Mouse (Mus musculus): ENCODE data around the gene Sf1. TPM values are rescaled to one million over a fixed set of nuclear protein-coding genes. Genes with fewer than 3 reads are reported as not detected.

Sf1 gene
- total and polyA plus RNA-seq, 2 experiments from 2014 or later: 102 to 113 TPM

DNA sequence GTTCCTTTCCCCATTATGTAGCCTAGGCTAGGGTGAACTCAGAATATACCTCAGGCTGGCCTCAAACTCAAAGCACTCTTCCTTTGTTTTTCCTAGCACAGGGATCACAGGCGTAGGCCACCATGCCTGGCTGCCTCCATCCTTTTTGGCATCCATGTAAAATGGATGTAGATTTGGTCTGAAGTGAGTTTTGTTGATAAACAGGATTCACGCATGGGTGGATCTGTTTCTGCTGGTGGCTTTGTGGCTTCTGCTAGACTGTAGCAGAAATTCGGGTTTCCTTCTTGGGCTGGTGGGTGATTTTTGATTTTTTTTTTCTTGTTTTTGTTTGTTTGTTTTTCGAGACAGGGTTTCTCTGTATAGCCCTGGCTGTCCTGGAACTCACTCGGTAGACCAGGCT is 46.4 kb downstream of the Sf1 start:
- H3K4me3 ChIP-seq (ENCODE audit: low read depth, low read length): no peak overlapping the region
- no peak for ATAC-seq
- H3K36me3 ChIP-seq (ENCODE audit: insufficient read depth): no peaks in the 10 kb centered on the region; the same call in 1 of the 2 replicates
- no peak overlapping the region for H3K4me2 ChIP-seq (ENCODE audit: low read depth)
- no peak for TF ChIP-seq CTCF (IDR thresholded peaks at IDR 0.05; ENCODE audit: low read depth)
- no peaks in the 10 kb centered on the region for H3K9me3 ChIP-seq (ENCODE audit: low read length)
- H3K27ac ChIP-seq (ENCODE audit: low read depth, low read length): no peak overlapping the region
- no peaks in the 10 kb centered on the region for H3K27me3 ChIP-seq (ENCODE audit: insufficient read depth, low read length)
- no peaks in the 10 kb centered on the region for H3K4me1 ChIP-seq (ENCODE audit: insufficient read depth)
- no peak overlapping the region for H3K9ac ChIP-seq
- DNase-seq: no peak
- WGBS: 88% methylated on average over 5 of the region's 5 CpGs

DNA sequence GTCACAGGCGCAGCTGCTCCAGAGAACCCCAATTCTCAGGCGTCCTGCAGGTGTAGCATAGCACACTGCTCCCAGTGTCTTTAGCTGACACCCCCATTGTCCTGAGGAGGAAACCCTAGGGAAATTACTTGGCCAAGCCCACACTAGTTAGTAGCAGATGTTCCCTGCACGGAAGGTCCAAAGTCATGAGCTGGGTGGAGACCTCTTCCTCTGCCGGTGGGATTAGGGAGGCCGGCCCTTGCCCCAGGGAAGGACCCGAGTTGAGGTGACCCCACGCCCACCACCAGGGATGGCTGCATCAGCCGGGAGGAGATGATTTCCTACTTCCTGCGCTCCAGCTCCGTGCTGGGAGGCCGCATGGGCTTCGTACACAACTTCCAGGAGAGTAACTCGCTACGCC is 49.3 kb downstream of the Sf1 start:
- no peaks in the 10 kb centered on the region for H3K9me3 ChIP-seq (ENCODE audit: low read length)
- peaks cover 27% of the 10 kb centered on the region for H3K4me1 ChIP-seq (ENCODE audit: insufficient read depth)
- H3K36me3 ChIP-seq (ENCODE audit: insufficient read depth): no peaks in the 10 kb centered on the region; the same call in 1 of the 2 replicates
- H3K4me3 ChIP-seq (ENCODE audit: low read depth, low read length): no peak overlapping the region
- H3K27me3 ChIP-seq (ENCODE audit: insufficient read depth, low read length): no peaks in the 10 kb centered on the region
- 81% methylated on average over 14 of the region's 14 CpGs for WGBS
- no peak for DNase-seq
- H3K9ac ChIP-seq: no peak overlapping the region
- no peak for ATAC-seq
- no peak overlapping the region for H3K4me2 ChIP-seq (ENCODE audit: low read depth)
- H3K27ac ChIP-seq (ENCODE audit: low read depth, low read length): no peak overlapping the region
- TF ChIP-seq CTCF (IDR thresholded peaks at IDR 0.05; ENCODE audit: low read depth): no peak

- no peaks in the 10 kb centered on the region for H3K9me3 ChIP-seq (ENCODE audit: low read length)
- H3K36me3 ChIP-seq (ENCODE audit: insufficient read depth): no peaks in the 10 kb centered on the region
- H3K27ac ChIP-seq (ENCODE audit: low read depth, low read length): peak overlapping the region; percentile 78
- H3K4me1 ChIP-seq (ENCODE audit: insufficient read depth): peaks cover 31% of the 10 kb centered on the region
- ATAC-seq: no peak
- no peak overlapping the region; the same call in 1 of the 2 replicates for H3K4me2 ChIP-seq (ENCODE audit: low read depth)
- WGBS: 56% methylated on average over 6 of the region's 6 CpGs
- no peak overlapping the region for H3K4me3 ChIP-seq (ENCODE audit: low read depth, low read length)
- H3K27me3 ChIP-seq (ENCODE audit: insufficient read depth, low read length): no peaks in the 10 kb centered on the region
- peak overlapping the region; percentile 28 for H3K9ac ChIP-seq
- DNase-seq: no peak
- TF ChIP-seq CTCF (IDR thresholded peaks at IDR 0.05; ENCODE audit: low read depth): no peak
Observed at GRCm38 (mm10) chr19:6415454-6415853, 52.0 kb downstream of the Sf1 start.

DNA sequence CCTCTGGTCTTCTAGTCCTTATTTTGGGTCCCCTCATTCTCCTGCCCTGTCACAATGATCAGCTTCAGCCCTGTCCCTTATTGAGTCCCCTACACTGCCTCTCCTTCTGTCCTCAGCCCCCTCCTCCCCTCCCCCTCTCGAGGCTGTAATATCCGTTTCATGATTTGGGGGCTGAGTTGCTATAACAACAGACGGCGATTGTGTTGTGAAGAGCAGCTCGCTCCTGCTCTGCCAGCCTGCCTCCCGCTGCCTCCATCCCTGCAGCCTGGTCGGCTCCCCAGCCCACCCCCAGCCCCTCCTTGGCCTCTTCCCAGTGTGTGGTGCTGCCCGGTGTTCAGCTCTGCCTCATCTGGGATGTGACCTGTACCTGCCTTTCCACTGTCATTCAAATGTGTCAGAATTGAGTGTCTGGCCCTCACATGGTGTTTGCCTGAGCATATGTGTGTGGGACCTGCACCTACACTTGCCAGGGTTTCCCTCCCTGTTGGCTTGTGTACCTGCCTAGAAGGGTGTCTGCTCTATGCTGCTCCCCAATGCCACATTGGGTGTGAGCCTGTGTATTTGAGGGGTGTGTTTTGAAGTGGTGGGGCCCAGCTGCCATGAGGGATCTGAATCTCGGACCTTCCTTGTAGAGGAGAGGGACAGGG is 52.8 kb downstream of the Sf1 start:
- WGBS: 8% methylated on average over 9 of the region's 9 CpGs
- peak overlapping the region; percentile 28 for H3K4me2 ChIP-seq (ENCODE audit: low read depth)

DNA sequence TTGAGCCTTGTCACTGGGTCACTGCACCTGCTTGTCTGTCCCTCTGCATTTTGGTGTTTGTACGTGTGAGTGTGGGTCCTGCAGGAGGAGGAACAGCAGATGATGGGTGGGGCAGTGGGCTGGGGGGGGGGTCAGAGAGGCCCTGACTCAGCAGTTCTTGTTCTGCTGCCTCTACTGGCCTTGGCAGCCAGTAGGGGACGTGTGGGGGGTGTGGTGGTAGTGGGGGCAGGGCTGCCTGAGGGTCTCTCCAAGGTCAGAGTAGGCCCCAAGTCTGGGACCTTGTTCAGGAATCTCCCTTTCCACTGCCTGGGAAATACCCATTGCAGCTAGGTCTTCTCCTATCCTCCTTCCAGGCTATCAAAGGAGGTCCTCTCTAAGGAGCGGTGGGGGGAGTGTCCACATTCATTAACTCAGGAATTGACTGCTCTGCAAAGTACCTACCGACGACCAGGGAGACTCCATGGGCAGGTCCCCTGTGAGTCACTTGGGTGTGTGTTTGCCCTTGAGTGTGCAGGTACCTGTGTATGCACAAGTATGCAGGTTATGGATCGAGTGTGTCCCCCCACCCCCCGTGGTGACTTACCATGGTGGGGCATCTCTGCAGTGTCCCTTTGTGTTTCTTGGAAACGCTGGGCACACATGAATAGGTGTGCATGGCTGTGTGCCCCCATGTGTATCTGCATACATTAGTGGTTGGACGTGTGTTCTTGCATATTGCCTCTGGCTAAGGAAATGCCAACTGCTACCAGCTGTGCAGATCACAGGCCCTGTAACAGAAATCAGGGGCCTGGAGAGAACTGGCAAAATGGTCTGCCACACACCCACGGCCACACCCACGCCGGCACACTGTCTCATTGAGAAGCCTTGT is 53.6 kb downstream of the Sf1 start:
- Histone ChIP-seq H3K4me3 (ENCODE audit: low read depth, low read length) (no peak overlapping the region), H3K9ac (peak overlapping the region; percentile 28; the same call in 1 of the 2 replicates), H3K27me3 (ENCODE audit: insufficient read depth, low read length) (no peaks in the 10 kb centered on the region), H3K9me3 (ENCODE audit: low read length) (no peaks in the 10 kb centered on the region), H3K27ac (ENCODE audit: low read depth, low read length) (peak overlapping the region; percentile 97), H3K36me3 (ENCODE audit: insufficient read depth) (no peaks in the 10 kb centered on the region; the same call in 1 of the 2 replicates), H3K4me1 (ENCODE audit: insufficient read depth) (peaks cover 48% of the 10 kb centered on the region), H3K4me2 (ENCODE audit: low read depth) (peak overlapping the region; percentile 76; the same call in 1 of the 2 replicates)
- ATAC-seq (no peak), DNase-seq (no peak)
- 60% methylated on average over 12 of the region's 12 CpGs for WGBS
- no peak for TF ChIP-seq CTCF (IDR thresholded peaks at IDR 0.05; ENCODE audit: low read depth)

More for the DNA sequence above, 52.8 kb downstream of the Sf1 start:
- Histone ChIP-seq H3K4me3 (ENCODE audit: low read depth, low read length) (no peak overlapping the region), H3K9ac (peak overlapping the region; percentile 28; the same call in 1 of the 2 replicates), H3K9me3 (ENCODE audit: low read length) (no peaks in the 10 kb centered on the region), H3K27ac (ENCODE audit: low read depth, low read length) (peak overlapping the region; percentile 78), H3K27me3 (ENCODE audit: insufficient read depth, low read length) (no peaks in the 10 kb centered on the region), H3K36me3 (ENCODE audit: insufficient read depth) (no peaks in the 10 kb centered on the region; the same call in 1 of the 2 replicates), H3K4me1 (ENCODE audit: insufficient read depth) (peaks cover 39% of the 10 kb centered on the region)
- TF ChIP-seq CTCF (IDR thresholded peaks at IDR 0.05; ENCODE audit: low read depth): no peak
- peak; percentile 85 for DNase-seq
- peak; percentile 32 for ATAC-seq

GRCm38 (mm10) chr19:6418233-6418879 is 54.9 kb downstream of the Sf1 start, which contains the start of gene Nrxn2:
Gene Nrxn2 (plus strand): TSS chr19:6418731.
- peaks cover 55% of the 10 kb centered on the region for H3K4me1 ChIP-seq (ENCODE audit: insufficient read depth)
- peak within 1 kb of the TSS; percentile 97 for H3K27ac ChIP-seq (ENCODE audit: low read depth, low read length)
- H3K9me3 ChIP-seq (ENCODE audit: low read length): no peaks in the 10 kb centered on the region
- DNase-seq (peak; percentile 98), ATAC-seq (peak; percentile 95)
- H3K4me2 ChIP-seq (ENCODE audit: low read depth): peak within 1 kb of the TSS; percentile 76
- H3K4me3 ChIP-seq (ENCODE audit: low read depth, low read length): peak within 1 kb of the TSS; percentile 72
- H3K36me3 ChIP-seq (ENCODE audit: insufficient read depth): no peaks in the 10 kb centered on the region; the same call in 1 of the 2 replicates
- peak within 1 kb of the TSS; percentile 82 for H3K9ac ChIP-seq
- TF ChIP-seq CTCF (IDR thresholded peaks at IDR 0.05; ENCODE audit: low read depth): peak; percentile 96
- 0% methylated on average over 46 of the region's 46 CpGs for WGBS
- H3K27me3 ChIP-seq (ENCODE audit: insufficient read depth, low read length): no peaks in the 10 kb centered on the region
